Mouse (Mus musculus) thymus, postnatal 36 days (tissue): ENCODE data around the gene Tenm4.

Experiments used
- DNase-seq, 2 experiments: peaks; one replicate each; pipeline ENCODE4 v3.0.0; 2022; ENCODE audit warnings: mixed read lengths in 2 of 2

Gene Tenm4

DNA sequence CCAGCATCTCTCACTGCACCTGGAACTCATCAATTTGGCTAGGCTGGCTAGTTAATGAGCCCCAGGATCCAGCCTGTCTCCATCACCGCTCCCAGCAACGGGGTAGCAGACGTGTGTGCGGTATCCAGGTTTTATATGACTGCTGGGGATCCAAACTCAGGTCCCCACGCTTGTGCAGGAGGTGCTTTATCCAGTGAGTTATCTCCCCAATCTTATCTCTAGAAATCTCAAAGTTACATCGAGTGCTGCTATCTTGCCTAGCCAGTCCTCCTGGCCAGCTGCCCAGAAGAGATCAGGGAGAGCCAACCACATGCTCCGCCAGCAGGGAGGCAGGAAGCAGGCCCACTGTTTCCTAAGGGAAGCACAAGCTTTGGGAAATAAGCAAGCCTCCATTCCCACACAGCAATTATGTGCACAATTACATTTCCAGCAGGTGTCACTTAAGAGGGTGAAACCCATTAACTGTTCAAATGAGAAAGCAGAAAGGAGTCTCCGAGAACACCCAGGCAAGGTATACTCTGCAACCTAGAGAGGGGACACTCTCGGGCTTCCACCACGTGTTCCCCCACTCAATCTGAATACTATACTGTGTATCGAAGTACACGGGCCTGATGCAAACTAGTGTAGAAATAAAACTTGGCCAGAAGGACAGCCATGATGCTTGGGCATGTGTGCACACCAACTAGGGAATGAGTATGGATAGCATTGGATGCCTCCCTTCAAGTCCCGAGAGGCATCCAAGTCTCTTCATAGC, 246.4 kb downstream of the Tenm4 start:
- no peak for DNase-seq

DNA sequence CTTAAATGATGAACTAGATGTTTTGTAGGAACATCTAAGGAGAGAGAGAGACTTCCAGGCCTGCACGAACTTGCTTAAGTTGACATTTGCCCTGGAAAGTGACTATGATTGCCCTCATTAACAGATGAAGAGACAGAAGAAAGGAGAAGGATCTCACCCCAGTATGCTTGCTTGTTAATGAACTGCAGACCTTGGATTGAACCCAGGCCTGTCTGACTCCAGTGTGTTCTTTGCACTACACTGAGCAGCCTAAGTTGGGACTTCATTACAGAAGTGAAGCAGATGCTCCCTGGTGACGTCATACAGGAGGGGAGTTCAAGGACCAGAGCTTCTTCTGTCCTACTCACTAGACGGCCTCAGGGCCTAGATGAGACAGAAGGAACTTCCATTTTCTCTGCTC, 247.1 kb downstream of the Tenm4 start:
- DNase-seq: no peak

DNA sequence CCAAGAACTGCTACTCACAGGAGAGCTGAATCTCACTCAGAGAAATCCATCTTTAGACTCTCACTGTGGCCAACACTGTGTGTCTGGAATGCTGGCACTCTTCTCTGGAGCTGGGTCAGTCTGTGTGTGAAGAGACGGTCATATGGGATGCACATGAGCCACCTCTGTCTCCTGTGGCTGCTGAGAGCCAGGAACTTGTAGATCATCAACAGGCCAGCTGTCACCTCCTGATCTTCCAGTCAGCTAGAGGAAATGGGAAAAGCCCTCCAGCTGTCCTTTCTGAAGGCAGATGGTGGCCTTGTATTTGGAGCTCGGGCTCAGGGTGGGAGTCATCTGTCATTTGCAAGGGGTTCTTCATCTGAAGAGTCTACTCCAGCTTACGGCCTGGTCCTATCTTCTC, 249.0 kb downstream of the Tenm4 start:
- DNase-seq: no peak

DNA sequence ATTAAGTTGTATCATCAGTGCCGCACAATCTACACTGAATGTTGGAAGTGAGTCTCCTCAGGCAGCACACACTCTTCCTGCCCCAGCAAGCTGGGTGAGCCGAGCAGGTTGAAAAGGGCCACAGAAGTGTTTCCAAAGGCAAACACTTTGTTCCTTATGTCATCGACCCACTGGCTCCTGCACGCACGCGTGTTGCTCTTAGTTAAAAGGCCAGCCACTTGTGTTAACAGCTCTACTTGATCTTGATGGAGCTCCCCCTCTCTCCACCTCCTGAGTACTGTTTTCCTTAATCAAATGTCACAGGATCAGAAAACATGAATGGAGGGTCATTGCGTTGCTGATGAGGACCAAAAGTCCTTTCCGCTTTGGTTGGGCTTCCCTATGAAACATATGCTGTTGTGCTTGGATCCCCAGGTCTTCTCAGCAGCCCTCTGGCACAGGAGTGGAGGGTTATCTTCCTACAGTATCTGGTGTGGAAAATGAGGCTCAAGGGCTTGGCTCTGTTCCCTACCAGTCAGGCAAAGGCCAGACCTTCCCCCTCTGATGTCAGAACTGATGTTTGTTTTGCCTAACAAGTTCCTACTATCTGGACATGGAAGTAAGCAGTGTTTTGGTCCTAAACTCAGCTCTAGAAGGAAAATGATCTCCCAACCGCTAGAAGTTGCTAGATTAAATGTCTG, 250.0 kb downstream of the Tenm4 start:
- no peak for DNase-seq

DNA sequence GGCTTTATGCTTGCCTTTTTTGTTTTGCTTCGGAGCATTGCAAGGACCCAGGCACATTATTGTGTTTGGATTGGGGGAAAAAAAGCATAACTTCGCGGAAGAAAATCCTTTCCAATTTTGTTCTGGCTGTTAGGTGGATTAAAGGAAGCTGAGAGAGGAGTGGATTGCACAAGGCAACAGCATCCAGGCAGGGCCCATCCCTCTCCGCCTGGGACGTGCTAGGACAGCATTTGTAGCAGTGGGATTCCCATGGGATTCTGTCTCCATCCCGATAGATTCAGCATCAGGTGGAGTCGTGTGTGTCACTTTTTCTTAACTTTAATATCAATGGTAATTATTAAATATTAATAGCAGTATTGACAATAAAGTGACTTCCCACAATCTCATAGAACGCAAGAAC, 255.9 kb downstream of the Tenm4 start:
- no peak for DNase-seq

DNA sequence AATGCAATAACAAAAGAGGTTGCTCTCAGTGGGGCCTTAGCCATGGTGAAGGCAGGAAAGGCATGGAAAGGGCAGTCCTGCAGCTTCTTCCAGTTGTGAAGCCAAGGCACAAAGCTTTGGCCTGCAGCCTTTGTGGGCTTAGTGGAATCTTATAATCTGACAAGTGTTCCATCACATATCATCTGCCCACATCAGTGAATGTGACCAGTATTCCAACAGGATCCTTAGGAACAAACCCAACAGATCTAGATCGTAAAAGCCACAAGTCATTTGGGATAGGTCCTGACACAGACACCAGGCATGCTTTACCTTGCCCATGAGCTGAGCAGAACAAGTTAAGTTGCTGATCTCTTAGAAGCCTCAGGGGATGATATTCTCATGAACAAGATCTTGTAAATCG, 262.3 kb downstream of the Tenm4 start:
- no peak for DNase-seq

DNA sequence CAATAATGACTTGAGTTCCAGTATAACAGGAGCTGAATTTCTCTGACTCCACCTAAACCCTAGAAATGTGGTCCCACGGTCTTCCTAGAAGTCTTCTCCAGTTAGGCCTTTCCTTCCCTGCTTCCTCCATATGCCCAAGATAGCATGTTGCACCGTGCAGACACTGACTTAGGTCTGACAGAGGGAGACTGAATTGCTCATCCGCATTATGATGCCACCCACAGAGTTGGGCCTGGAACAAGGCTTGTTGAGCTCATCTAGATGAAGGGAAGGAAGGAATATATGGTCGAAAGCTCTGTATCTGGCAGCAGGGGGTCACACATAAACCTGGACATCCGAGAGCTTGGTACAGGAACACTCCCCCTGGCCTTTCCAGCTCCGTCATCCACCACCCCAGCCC, 267.3 kb downstream of the Tenm4 start:
- no peak for DNase-seq

DNA sequence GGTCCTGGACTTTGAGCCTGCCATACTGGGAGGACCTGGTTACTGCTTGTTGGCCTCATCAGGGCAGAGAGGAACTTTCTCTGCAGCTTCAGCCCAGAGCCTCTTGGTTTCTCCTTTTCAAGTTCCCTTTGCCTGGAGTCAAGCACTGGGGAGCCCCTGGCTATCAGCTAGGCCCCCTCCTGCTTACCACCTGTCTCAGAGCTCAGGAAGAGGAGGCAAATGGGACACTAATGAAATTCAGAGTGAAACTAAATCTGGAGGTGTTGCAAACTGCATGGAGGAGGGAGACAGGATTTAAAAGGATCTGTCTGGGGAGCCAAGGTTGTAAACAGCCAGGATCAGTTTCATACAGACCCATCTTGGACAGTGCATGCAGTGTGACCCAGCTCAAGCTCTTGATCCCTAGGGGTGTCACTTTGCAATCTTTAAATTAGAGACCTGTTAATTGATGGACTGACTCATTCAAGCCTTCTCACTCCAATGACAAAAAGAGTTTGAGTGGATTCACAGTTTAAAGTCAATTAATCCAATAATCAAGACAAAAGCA, 269.2 kb downstream of the Tenm4 start:
- no peak for DNase-seq

DNA sequence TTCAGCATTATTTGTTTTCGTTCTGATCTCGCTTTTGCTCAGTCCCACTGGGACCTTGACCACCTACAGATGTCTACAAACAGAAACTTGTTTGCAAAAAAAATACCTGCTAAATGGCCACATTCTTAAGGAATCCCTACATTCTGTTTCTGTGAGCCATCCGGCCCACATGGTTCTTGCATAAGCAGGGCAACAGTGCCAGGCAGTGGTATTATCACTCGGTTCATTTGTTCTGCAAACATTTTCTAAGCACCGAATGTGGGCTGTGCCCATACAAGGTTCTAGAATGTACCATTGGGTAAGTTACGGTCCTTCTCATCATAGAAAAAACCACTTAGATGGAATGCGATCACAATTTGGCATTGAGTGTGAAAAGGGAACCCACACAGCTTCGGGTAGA, 274.7 kb downstream of the Tenm4 start:
- no peak for DNase-seq

DNA sequence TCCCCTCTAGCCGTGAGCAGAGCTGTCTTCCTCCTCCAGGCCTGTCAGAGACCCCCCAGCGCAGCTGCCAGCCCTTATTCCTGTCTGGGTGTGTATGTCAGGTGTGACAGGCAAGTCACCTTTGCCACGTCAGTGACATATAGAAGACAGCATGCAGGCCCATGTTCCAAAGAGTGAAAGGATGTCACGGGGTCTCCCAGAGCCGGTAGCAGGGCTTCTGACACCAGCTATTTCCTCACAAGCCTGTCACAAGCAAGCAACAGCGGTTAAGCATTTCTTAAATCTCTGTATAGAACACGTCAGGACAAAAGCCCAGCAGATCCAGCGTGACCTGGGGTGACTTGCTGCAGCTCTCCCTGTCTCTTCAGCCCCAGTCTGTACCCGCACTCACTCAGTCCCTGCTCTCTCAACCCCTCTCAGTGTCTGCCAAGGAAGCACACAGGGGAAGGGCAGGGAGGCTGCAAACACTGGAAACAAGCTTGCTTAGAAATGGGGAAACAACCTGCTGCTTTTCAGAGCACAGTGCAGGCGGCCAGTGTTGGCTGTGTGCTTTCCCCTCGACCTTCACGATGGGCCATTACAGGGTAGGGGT, 276.9 kb downstream of the Tenm4 start:
- peak in 1 of 2 experiments; percentile 32 for DNase-seq

DNA sequence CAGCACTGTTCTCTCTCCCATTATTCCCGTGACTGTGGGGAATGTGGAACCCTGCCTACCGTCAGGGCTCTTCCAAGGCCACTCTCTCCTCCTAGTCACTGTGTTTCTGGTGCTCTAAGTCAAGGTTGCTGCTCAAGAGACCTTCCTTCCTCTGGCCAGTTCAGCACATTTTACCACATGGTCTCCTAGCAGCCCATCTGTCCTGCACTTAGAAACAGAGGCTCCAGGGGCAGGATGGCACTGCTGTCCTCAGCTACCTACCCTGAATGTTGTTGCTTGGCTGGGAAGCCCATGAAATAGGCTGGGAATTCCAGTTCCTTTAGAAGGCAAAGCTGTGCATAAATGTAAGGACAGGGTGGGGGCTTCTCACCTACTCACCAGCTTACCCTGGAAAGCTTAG, 284.9 kb downstream of the Tenm4 start:
- no peak for DNase-seq

DNA sequence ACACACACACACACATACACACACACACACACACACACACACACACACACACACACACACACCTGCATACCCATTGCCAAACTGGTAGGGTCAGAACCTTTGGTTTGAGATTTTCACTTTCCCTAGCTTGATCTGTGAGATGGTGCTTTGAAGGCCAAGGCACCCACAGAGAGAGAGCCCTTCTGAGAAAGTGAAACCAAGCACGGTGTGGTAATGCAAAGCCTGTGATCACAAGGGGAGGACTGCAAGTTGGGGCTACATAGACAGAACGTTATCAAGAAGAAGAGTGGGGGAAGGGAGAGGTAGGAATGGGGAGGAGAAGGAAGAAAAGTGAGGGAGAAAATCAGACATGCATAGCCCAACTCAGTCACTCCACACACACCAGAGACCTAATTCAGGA, 285.6 kb downstream of the Tenm4 start:
- no peak for DNase-seq

DNA sequence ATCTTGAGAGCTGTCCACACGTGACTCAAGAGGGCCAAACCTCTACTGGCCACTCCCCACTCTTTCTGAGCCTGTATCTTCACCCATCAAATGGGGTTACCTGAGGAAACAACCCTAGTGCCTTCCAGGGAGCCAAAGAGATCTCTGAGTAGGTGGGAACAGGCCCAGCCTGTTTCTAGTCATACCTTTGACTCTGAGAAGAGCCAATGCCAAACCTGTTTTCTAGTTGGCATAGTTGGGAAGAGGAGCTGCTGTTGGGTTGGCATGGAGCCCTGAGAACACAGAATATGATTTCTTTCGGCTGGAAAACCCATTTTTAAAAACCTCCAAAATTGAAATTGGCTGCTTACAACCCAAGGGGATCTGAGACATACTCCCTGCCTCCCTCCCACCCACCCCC, 286.8 kb downstream of the Tenm4 start:
- no peak for DNase-seq

DNA sequence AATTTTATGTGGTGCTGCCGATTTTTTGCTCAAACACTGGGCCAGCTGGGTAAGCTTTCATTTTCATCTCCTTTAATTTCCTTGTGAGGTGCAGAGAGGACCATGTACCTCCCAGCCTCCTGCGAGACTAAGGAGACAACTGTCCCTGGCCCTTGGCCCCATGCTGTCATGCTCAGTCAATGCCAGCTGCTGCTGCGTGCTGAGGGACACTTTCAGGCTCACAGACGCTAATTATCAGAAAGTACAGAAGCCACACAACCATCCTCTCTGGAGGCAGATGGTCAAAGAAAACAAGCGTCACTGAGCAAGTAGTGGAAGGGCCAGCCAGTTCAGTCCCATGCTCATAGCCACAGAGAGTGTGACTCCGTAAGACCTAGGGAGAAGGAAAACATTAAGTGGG, 287.9 kb downstream of the Tenm4 start:
- no peak for DNase-seq

DNA sequence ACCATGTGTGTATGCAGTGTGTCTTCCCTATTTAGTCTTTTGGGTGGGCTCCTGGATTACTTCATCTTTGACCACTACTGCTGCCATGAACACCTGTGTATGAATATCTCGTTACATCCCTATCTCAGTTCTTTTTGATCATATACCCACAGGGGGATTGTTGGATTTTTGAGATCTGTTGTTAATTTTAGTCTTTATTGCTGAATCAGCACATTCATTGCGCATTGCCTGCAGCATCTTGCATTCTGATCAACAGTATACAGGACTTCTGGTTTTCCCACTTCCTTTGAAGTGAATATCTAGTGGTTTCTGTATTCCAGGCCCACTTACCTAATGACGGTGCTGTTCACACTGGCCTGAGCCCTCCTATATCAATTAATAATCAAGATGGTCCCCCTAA, 295.7 kb downstream of the Tenm4 start:
- no peak for DNase-seq

DNA sequence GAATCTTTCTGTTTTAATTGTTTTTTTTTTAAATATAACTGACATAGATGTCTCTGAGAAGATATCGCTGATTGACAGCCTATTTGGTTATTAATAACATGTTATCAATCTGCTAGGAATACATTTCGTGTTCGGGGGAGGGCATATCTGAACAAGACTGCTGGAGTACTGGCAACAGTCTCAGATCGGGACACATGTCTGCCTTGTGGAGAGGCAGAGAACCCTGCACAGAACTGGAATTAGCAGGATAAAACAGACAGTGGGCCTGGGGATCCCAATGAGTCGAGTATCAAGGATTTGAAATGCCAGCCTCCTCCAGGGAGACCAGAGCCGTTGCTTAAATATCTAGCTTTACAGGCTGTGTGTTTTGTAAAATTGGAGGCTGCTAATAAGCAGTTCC, 299.8 kb downstream of the Tenm4 start:
- DNase-seq: no peak

DNA sequence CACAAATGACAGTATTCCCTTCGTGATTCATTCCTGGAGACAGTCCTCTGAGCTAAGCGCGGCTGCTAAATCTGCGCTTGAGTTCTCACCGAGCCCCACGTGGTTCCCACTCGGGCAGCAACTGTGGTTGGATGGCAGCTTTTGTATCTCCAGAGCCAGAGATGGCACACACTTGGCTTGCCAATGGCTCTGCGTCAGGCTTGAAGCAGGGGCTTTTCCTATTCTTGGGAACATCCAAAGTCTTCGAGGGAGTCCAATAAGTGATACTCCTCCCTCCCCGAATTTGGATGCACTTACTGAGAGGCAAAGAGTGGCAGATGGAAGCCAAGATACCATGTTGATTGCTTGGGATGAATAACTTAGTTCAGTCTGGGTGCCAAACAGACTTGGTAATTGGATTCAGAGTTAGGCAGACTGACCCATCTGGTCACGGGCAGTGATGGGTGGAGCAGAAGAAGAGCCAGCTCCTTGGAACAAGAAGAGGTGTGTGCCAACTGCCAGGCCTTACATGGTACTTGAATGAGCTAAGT, 303.6 kb downstream of the Tenm4 start:
- no peak for DNase-seq

DNA sequence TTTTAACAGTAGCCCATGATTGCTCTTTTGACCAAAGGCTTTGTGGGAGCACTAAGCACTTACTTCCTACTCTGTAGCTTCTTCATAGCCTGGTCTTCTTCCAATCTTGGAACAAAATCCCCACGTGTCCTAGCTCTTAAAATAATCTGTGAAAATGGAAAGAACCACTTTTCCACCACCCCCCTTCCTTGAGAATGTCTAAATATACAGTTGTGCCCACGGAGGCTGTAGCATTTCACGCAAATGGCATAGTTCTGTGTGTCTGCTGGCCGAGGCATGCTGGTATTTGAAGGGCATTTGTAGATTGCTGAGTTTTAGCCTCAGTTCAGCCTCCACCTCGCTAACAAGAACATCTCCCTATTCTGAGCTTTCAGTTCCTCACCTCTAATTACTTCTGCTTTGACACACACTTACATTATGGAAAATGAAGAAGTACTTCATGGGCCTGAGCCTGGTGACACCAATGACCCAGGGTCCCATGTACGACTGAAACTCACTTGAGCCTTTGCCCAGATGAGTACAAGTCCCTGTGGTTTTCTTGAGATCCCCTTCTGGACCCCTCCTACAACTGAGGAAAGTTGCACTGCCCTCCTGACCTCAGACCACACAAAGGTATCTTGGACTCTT, 306.1 kb downstream of the Tenm4 start:
- no peak for DNase-seq

DNA sequence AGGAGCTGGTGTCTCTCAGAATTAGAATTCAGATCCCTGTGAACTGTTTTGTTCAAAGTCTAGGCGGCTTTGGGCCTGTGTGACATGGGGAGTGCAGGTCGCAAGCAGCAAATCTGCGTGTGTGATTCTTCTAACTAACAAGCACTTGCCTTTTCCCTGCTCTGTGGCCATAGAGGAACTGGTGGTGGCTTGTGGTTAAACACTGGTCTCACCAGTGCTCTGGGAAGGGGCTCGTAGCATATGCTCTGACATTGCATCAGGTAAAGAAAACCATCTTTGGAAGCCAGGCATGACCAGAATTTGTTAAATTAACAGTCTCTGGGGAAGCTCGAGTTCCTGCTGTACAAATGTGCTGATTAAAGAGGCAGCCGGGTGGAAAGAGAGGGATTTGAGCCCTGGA, 308.1 kb downstream of the Tenm4 start:
- no peak for DNase-seq

DNA sequence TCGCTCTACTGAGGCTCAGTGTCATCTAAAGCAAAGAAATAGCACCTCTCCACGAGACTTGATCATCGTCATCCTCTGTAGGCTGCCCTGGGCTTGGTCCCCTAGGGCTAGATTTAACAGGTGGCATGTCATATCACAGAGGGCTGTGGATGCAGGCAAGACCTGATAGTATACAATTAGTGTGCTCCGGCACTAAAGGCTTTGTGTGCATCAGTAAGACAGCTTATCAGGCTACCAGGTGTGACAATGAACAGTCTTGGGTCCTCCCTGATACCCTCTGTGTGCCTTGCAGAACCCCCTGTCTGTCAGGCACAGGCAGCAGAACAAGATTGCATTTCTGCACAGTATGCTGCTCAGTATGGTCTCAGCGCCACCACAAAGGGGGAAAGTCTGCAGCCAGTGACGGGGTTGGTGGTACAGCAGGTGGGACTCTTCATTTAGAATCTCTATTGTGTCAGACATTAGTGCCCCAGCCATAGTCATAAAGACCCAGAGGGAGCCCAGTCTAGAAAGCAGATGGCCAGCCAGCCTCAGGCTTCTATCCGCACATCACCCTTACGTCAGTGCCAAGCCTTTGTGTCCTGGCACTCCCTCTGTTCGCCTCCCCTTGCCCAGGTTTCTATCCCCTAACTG, 309.4 kb downstream of the Tenm4 start:
- no peak for DNase-seq

DNA sequence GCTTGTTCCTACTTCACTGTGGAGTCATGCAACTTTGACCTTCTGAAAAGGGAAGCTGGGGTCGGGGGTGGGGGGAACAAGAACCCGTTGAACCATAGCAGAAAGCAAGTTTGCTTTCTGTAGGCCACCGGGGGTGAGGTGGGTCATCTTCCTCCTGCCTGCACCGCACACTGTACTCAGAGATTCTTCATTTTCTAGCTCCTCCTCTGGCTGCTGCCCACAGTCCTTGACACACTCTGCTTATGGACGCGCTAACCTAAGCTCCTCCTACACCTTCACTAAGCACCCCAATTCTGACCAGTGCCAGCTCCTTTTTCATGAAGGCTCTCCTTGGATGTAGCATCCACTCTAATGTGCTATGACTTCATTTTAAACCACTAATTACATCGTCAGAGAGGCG, 311.9 kb downstream of the Tenm4 start:
- DNase-seq: no peak

DNA sequence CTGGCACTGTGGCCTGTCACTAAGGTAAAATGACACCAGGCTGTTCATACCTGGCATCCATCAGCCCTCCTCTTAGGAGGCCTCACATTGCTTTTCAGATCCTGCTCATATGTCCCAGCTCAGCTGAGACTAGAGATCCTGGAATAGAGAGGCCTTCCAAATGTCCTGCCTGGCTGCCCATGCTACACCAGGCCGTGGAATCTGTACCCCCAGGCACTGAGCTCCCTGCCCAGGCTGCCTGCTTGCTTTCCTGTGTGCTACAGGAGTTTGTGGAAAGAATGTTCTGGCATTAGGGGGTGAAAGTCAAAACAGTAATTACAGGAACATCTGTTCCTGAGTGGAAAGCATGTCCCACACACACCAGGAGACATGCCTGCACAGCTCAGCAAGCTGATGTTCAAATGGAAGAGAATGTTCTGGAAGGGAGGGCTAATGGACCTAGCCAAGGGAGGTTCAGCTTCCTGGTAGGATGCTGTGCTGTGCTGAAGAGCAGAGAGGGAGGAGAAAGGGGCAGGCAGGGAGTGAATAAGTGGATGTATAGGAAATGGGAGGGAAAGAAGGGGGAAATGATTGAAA, 313.0 kb downstream of the Tenm4 start:
- DNase-seq: no peak
